Mouse (Mus musculus): ENCODE data around the gene Gbe1. TPM values are rescaled to one million over a fixed set of nuclear protein-coding genes. Genes with fewer than 3 reads are reported as not detected.

Gene Gbe1
- polyA plus RNA-seq, 1 experiment: 3.4 TPM

DNA sequence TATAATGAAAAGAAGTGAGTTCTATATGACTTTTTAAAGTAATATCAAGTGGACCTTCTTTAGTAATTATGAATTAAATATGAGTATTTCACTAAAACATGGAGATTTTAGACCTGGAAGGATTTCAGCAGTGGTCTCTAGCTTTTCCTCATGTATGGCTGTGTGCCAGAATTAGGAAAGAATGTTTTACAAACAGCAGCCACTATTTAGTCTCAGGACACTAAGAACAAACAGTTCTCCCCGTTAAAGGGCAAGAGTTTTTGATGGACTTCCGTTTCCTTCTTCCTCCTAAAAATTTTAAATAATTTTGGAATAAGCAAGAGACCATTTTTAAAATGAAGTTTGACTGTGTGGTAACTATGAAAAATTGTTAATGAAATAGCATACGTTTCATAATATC lies 38.8 kb downstream of the Gbe1 start:
- no peak overlapping the region for H3K27ac ChIP-seq (ENCODE audit: control insufficient read depth, insufficient read depth, low read depth, low read length)
- H3K4me1 ChIP-seq (ENCODE audit: control insufficient read depth, insufficient read depth, low read length): no peaks in the 10 kb centered on the region; the same call in 1 of the 2 replicates
- H3K27me3 ChIP-seq (ENCODE audit: control insufficient read depth, insufficient read depth, low read length): no peaks in the 10 kb centered on the region
- H3K4me3 ChIP-seq (ENCODE audit: control insufficient read depth, low read depth, low read length): no peak overlapping the region
- no peak for TF ChIP-seq CTCF (IDR thresholded peaks at IDR 0.05; ENCODE audit: control insufficient read depth, insufficient read depth, insufficient replicate concordance, low read depth, low read length)
- TF ChIP-seq POLR2A (IDR thresholded peaks at IDR 0.05; ENCODE audit: control insufficient read depth, low read depth, low read length): no peak
- no peaks in the 10 kb centered on the region for H3K36me3 ChIP-seq (ENCODE audit: control insufficient read depth, insufficient read depth, low read length)

DNA sequence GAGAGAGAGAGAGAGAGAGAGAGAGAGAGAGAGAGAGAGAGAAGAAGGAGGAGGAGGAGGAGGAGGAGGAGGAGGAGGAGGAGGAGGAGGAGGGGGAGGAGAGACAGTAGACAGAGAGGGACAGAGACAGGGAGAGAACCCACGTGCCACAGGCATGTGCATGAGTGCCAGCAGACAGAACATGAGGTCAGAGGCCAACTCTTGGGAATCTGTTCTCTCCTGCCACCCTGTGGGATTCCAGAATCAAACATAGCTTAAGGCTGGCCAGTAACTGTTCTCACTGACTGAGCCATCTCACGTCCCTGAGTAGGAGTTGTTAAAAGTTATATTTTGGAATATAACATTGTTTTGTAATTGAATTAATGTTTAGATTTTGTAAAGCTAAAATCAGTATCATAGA lies 39.3 kb downstream of the Gbe1 start:
- H3K27me3 ChIP-seq (ENCODE audit: control insufficient read depth, insufficient read depth, low read length): no peaks in the 10 kb centered on the region
- H3K4me3 ChIP-seq (ENCODE audit: control insufficient read depth, low read depth, low read length): no peak overlapping the region
- TF ChIP-seq CTCF (IDR thresholded peaks at IDR 0.05; ENCODE audit: control insufficient read depth, insufficient read depth, insufficient replicate concordance, low read depth, low read length) (no peak), POLR2A (IDR thresholded peaks at IDR 0.05; ENCODE audit: control insufficient read depth, low read depth, low read length) (no peak)
- no peaks in the 10 kb centered on the region; the same call in 1 of the 2 replicates for H3K4me1 ChIP-seq (ENCODE audit: control insufficient read depth, insufficient read depth, low read length)
- H3K27ac ChIP-seq (ENCODE audit: control insufficient read depth, insufficient read depth, low read depth, low read length): no peak overlapping the region
- H3K36me3 ChIP-seq (ENCODE audit: control insufficient read depth, insufficient read depth, low read length): no peaks in the 10 kb centered on the region

DNA sequence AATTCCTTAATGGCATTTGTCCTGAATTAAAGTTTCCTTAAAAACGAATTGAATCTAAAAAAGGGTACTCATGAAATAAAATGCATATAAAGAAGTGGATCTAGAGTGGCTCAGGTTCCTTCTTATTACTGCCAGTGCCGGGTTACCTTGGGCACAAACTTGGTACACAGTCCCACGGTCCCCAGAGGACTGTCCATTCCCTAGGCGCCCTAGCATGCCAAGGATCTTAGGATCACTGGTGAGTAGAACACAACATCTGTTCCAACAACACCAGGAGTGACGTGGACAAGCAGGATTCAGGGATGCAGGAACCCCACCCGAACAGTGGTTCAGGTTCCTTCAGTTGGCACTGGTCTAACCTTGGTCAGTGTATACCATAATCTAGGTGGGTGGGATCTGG lies 44.6 kb downstream of the Gbe1 start:
- H3K36me3 ChIP-seq (ENCODE audit: control insufficient read depth, insufficient read depth, low read length): no peaks in the 10 kb centered on the region
- TF ChIP-seq CTCF (IDR thresholded peaks at IDR 0.05; ENCODE audit: control insufficient read depth, insufficient read depth, insufficient replicate concordance, low read depth, low read length): no peak
- TF ChIP-seq POLR2A (IDR thresholded peaks at IDR 0.05; ENCODE audit: control insufficient read depth, low read depth, low read length): no peak
- H3K27me3 ChIP-seq (ENCODE audit: control insufficient read depth, insufficient read depth, low read length): no peaks in the 10 kb centered on the region

DNA sequence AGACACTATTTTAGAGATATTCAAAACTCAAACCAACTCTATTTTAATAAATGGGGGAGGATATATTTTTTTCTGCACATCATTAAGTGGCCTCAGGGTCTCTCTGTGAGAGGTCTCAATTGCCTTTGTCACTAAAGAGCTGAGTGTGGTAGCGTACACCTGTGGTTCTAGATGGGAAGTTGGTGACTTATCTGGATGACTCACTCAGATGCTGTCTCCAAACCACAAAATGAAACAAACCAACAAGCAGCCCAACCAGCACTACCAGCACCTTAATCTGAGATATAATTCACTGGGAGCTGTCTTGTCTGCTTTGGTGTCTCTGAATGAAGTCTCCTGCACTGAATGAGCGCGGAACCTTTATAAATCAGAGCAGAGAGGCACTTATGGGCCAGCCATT lies 51.5 kb downstream of the Gbe1 start:
- TF ChIP-seq POLR2A (IDR thresholded peaks at IDR 0.05; ENCODE audit: control insufficient read depth, low read depth, low read length) (no peak), CTCF (IDR thresholded peaks at IDR 0.05; ENCODE audit: control insufficient read depth, insufficient read depth, insufficient replicate concordance, low read depth, low read length) (no peak)
- H3K27ac ChIP-seq (ENCODE audit: control insufficient read depth, insufficient read depth, low read depth, low read length): no peak overlapping the region
- no peaks in the 10 kb centered on the region for H3K4me1 ChIP-seq (ENCODE audit: control insufficient read depth, insufficient read depth, low read length)
- H3K4me3 ChIP-seq (ENCODE audit: control insufficient read depth, low read depth, low read length): no peak overlapping the region
- no peaks in the 10 kb centered on the region for H3K27me3 ChIP-seq (ENCODE audit: control insufficient read depth, insufficient read depth, low read length)
- H3K36me3 ChIP-seq (ENCODE audit: control insufficient read depth, insufficient read depth, low read length): no peaks in the 10 kb centered on the region

More for the DNA sequence above, 44.6 kb downstream of the Gbe1 start:
- no peaks in the 10 kb centered on the region for H3K4me1 ChIP-seq (ENCODE audit: control insufficient read depth, insufficient read depth, low read length)
- H3K4me3 ChIP-seq (ENCODE audit: control insufficient read depth, low read depth, low read length): no peak overlapping the region
- H3K27ac ChIP-seq (ENCODE audit: control insufficient read depth, insufficient read depth, low read depth, low read length): no peak overlapping the region

DNA sequence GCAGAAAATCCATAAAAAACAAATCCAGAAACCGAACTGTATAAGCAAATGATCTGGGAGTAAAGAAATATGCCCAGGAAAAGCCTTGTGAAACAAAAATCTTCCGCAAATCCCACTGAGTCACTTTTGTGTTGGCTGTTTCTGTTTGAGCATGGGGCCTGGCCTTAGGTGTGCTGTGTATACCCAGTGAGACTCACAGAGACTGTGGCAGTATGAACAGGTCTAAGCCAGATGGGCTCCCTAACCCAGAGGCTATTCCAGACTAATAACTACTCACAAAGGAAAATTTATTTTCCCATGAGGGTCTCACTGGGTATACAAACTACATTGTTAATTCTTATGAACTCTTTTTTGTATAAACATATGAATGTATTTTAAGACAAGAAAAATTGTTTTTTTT lies 67.3 kb downstream of the Gbe1 start:
- Histone ChIP-seq H3K4me1 (ENCODE audit: control insufficient read depth, insufficient read depth, low read length) (no peaks in the 10 kb centered on the region), H3K36me3 (ENCODE audit: control insufficient read depth, insufficient read depth, low read length) (no peaks in the 10 kb centered on the region), H3K4me3 (ENCODE audit: control insufficient read depth, low read depth, low read length) (peak overlapping the region; percentile 24; the same call in 1 of the 2 replicates), H3K27ac (ENCODE audit: control insufficient read depth, insufficient read depth, low read depth, low read length) (no peak overlapping the region), H3K27me3 (ENCODE audit: control insufficient read depth, insufficient read depth, low read length) (no peaks in the 10 kb centered on the region)
- TF ChIP-seq POLR2A (IDR thresholded peaks at IDR 0.05; ENCODE audit: control insufficient read depth, low read depth, low read length) (no peak), CTCF (IDR thresholded peaks at IDR 0.05; ENCODE audit: control insufficient read depth, insufficient read depth, insufficient replicate concordance, low read depth, low read length) (no peak)

DNA sequence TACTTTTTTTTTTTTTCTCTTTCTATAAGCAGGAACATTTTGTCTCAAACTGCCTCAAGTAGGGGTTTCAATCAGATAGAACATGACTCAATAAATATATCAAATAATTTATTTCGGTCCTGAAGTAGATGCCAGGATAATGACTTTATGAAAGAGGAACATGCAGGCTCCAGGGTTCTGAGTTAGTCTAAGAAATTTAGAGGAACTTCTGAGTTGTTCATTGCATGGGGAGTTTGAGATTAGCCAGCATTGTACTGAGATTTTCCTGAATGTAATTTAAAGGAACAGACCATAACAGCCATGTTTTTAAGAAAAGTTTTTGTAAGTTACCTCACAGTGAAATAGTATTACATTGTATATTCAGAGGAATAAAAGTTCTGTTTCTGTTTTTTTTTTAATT lies 71.7 kb downstream of the Gbe1 start:
- Histone ChIP-seq H3K27me3 (ENCODE audit: control insufficient read depth, insufficient read depth, low read length) (no peaks in the 10 kb centered on the region), H3K4me3 (ENCODE audit: control insufficient read depth, low read depth, low read length) (no peak overlapping the region), H3K4me1 (ENCODE audit: control insufficient read depth, insufficient read depth, low read length) (no peaks in the 10 kb centered on the region), H3K36me3 (ENCODE audit: control insufficient read depth, insufficient read depth, low read length) (no peaks in the 10 kb centered on the region), H3K27ac (ENCODE audit: control insufficient read depth, insufficient read depth, low read depth, low read length) (no peak overlapping the region)
- no peak for TF ChIP-seq POLR2A (IDR thresholded peaks at IDR 0.05; ENCODE audit: control insufficient read depth, low read depth, low read length)
- no peak for TF ChIP-seq CTCF (IDR thresholded peaks at IDR 0.05; ENCODE audit: control insufficient read depth, insufficient read depth, insufficient replicate concordance, low read depth, low read length)

DNA sequence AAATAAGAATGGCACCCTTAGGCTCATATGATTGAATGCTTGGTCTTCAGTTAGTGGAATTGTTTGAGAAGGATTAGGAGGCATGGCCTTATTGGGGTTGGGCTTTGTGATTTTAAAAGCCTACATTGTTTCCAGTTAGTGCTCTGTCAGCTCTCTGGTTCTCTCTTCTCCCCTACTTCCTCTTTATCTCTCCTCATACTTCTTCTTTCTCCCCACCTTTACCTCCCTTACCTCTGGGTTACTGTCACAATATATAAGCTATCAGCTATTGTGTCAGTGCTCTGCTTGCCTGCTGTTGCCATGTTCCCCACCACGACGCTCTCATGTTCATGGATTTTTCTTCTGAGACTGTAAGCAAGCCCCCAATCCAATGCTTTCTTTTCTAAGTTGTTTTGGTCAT lies 73.6 kb downstream of the Gbe1 start:
- Histone ChIP-seq H3K4me3 (ENCODE audit: control insufficient read depth, low read depth, low read length) (no peak overlapping the region), H3K27me3 (ENCODE audit: control insufficient read depth, insufficient read depth, low read length) (no peaks in the 10 kb centered on the region), H3K36me3 (ENCODE audit: control insufficient read depth, insufficient read depth, low read length) (no peaks in the 10 kb centered on the region), H3K27ac (ENCODE audit: control insufficient read depth, insufficient read depth, low read depth, low read length) (no peak overlapping the region), H3K4me1 (ENCODE audit: control insufficient read depth, insufficient read depth, low read length) (no peaks in the 10 kb centered on the region)
- TF ChIP-seq POLR2A (IDR thresholded peaks at IDR 0.05; ENCODE audit: control insufficient read depth, low read depth, low read length) (no peak), CTCF (IDR thresholded peaks at IDR 0.05; ENCODE audit: control insufficient read depth, insufficient read depth, insufficient replicate concordance, low read depth, low read length) (no peak)

DNA sequence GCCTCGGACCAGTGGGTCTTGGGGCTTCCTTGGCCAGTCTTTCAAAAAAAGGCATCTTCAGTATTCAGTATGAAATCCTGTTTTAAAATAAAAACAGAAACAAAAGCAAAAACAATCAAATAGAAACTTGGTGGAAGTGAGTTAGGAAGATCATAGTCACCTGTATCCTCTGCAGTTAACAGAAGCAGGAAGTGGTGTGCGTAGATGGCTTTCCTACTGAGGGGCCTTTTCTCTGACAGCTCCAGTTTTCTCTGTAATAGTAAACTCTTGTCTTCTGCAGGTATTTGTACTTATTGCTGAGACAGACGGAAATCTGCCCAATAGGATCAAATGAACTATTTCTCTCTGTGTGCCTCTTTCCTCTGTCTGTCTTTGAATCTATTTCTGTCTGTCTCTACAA lies 81.5 kb downstream of the Gbe1 start:
- Histone ChIP-seq H3K36me3 (ENCODE audit: control insufficient read depth, insufficient read depth, low read length) (no peaks in the 10 kb centered on the region), H3K4me1 (ENCODE audit: control insufficient read depth, insufficient read depth, low read length) (no peaks in the 10 kb centered on the region), H3K4me3 (ENCODE audit: control insufficient read depth, low read depth, low read length) (no peak overlapping the region), H3K27me3 (ENCODE audit: control insufficient read depth, insufficient read depth, low read length) (no peaks in the 10 kb centered on the region), H3K27ac (ENCODE audit: control insufficient read depth, insufficient read depth, low read depth, low read length) (no peak overlapping the region)
- no peak for TF ChIP-seq CTCF (IDR thresholded peaks at IDR 0.05; ENCODE audit: control insufficient read depth, insufficient read depth, insufficient replicate concordance, low read depth, low read length)
- no peak for TF ChIP-seq POLR2A (IDR thresholded peaks at IDR 0.05; ENCODE audit: control insufficient read depth, low read depth, low read length)
